8 mouse cellular contexts compared by ENCODE assay signal in genomic region chr10:69165125-69165524, GRCm38 (mm10). TPM values are rescaled to one million over a fixed set of nuclear protein-coding genes. Genes with fewer than 3 reads are reported as not detected.
DNase-seq lines count a peak whose midpoint lies in the region; ATAC-seq and TF ChIP-seq lines count a peak whose summit lies in the region.

No protein-coding gene starts in this region.

- H3K36me3 ChIP-seq in kidney, embryonic 14.5 days (ENCODE audit: control insufficient read depth, insufficient read depth, low read length): no peaks in the 10 kb centered on the region
- H3K36me3 ChIP-seq in splenic B cell, adult 2 months (ENCODE audit: control insufficient read depth, insufficient read depth, low read length, poor library complexity, severe bottlenecking): no peaks in the 10 kb centered on the region

- H3K9me3 ChIP-seq in kidney, embryonic 14.5 days (ENCODE audit: control insufficient read depth, low read length): no peaks in the 10 kb centered on the region

- 60% methylated on average over 7 of the region's 7 CpGs for WGBS in kidney, embryonic 14.5 days

- no peak overlapping the region for H3K9ac ChIP-seq in kidney, embryonic 14.5 days (ENCODE audit: low read depth, low read length)

- H3K4me3 ChIP-seq in gastrocnemius, adult 2 months: no peak overlapping the region
- H3K4me3 ChIP-seq in kidney, embryonic 14.5 days (ENCODE audit: low read length): no peak overlapping the region

- no peaks in the 10 kb centered on the region for H3K27me3 ChIP-seq in kidney, embryonic 14.5 days (ENCODE audit: control insufficient read depth, insufficient read depth, low read length)
- no peaks in the 10 kb centered on the region for H3K27me3 ChIP-seq in splenic B cell, adult 2 months (ENCODE audit: control insufficient read depth, insufficient read depth, low read length, poor library complexity, severe bottlenecking)

- no peak overlapping the region for H3K4me2 ChIP-seq in kidney, embryonic 14.5 days (replicated peaks; ENCODE audit: low read depth, low read length)

- ATAC-seq in kidney, embryonic 14.5 days (ENCODE audit: low FRiP score, low TSS enrichment): no peak

- 0 out of 2 replicates have a peak, but pooled peaks cover 6% of the 10 kb centered on the region for H3K4me1 ChIP-seq in kidney, embryonic 14.5 days (ENCODE audit: control insufficient read depth, insufficient read depth, low read length)

- peak; percentile 69 for TF ChIP-seq CTCF in gastrocnemius, adult 2 months (IDR thresholded peaks at IDR 0.05)

- intact Hi-C loops in gastrocnemius, adult 2 months (cut with DNase I): no loop called here
- intact Hi-C loops in gastrocnemius, postnatal 14 days (cut with DNase I; ENCODE audit: low total_unique reads): no loop called here

- no peak for DNase-seq in gastrocnemius, adult 2 months
- no peak for DNase-seq in gastrocnemius, postnatal 25 days
- DNase-seq in urinary bladder, postnatal 14 days (ENCODE audit: low spot score): peak; percentile 45
- DNase-seq in urinary bladder, adult 18-20 months (ENCODE audit: low spot score in 2 of 2): no peak
- DNase-seq in splenic B cell, adult 2 months (ENCODE audit: low read depth, low spot score): peak; percentile 59
- no peak for DNase-seq in gastrocnemius, postnatal 14 days
- no peak for DNase-seq in T-cell, adult 2 months (ENCODE audit: low spot score)

- no peak overlapping the region for H3K27ac ChIP-seq in gastrocnemius, adult 2 months
- peak overlapping the region; percentile 56; the same call in 1 of the 2 replicates for H3K27ac ChIP-seq in kidney, embryonic 14.5 days (ENCODE audit: low read depth, low read length)

RNA-seq across cellular contexts. Expression of gene Rhobtb1, which starts 13.9 kb away (rescaled TPM):
- 10 to 100 TPM; 21.8 to 29.1 TPM for total RNA-seq in gastrocnemius, adult 2 months (2021)
- total RNA-seq in gastrocnemius, postnatal 25 days (2021): 10 to 100 TPM; 10.3 to 17.2 TPM
- polyA plus RNA-seq in kidney, embryonic 14.5 days (2014; fragmentation: Nextera tagmentation; extraction: Ambion mirVana): 20.3 and 26.6 TPM in 2 replicates
- 10 to 100 TPM in 1 of 2 experiments, 1 to 10 TPM in 1; 8.8 to 11.4 TPM for total RNA-seq in gastrocnemius, postnatal 14 days (2021)

RNA-seq across cellular contexts. Expression of gene A930033H14Rik, which starts 47.8 kb away (rescaled TPM):
- total RNA-seq in gastrocnemius, adult 2 months (2021): 1 to 10 TPM; 3.4 to 5.1 TPM
- total RNA-seq in gastrocnemius, postnatal 25 days (2021): 1 to 10 TPM; 2.7 to 2.8 TPM
- polyA plus RNA-seq in kidney, embryonic 14.5 days (2014; fragmentation: Nextera tagmentation; extraction: Ambion mirVana): 1.5 and 2.6 TPM in 2 replicates
- 1 to 10 TPM; 2.9 to 3.4 TPM for total RNA-seq in gastrocnemius, postnatal 14 days (2021)

Comparison
In these comparisons a context has a peak if more than half of its experiments do, and no peak if none do; other contexts are left out.
1. DNase-seq: peak in urinary bladder, postnatal 14 days (single experiment) and splenic B cell, adult 2 months (single experiment); none in gastrocnemius, adult 2 months (single experiment), gastrocnemius, postnatal 25 days (single experiment), urinary bladder, adult 18-20 months (0 of 2), gastrocnemius, postnatal 14 days (single experiment) and T-cell, adult 2 months (single experiment).